In the genomic region with DNA sequence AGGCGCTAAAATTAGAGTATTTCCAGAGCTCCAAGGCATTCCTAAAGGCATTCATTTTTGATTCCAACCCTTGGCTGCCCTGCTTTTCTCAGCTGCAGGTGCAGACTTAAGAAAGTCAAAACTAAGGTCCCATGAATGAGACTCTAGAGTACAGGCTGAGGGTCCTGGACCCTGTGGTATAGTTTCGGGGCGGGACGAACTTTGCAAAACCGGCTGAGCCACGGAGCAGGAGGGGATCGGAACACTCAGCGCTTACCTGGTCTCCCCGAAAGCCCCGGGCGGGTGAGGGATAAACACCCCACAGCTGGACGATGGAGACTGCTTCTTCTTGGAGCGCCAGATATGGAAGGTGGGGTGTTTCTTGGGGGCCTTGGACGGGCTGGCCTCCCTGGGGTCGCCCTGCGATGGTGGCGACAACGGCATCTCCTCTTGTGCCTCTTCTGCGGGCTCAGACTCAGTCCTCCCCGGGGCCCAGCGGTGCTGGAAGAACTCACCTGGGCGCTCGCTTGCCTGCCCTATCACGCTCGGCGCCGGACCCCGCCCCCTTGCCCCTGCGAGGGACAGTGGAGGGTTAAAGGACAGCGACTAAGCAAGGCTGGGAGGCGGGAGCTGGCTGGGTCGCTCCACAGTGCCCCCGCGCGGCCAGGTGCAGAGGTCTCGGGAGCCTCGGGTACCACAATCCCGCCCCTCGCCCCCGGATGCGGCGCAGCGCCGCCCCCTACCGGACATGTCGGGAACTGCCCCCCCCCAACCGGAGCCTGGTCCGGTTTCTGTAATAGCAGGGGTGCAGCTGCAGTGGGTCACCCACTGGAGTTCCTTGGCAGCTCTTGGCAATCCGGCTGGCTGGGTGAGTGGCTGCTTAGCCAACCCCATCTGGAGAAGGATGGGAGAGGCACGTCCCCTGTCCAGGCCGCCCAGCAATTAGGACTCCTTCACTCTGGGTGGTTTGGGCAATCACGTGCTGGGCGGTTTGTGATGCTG, we compare ENCODE assay signal across 8 mouse cellular contexts. TPM values are rescaled to one million over a fixed set of nuclear protein-coding genes. Genes with fewer than 3 reads are reported as not detected.
A peak's percentile ranks its signal among the peaks of the same experiment; 100 is the strongest.
DNase-seq lines count a peak whose midpoint lies in the region; ATAC-seq lines count a peak whose summit lies in the region.

Crybg1 (minus strand) TSS at position 517 of the 981 bp plus-strand sequence.

- peak within 1 kb of the TSS; percentile 82 for H3K4me2 ChIP-seq in embryonic facial prominence, embryonic 13.5 days
- H3K4me2 ChIP-seq in heart, embryonic 16.5 days (ENCODE audit: low read depth, low read length) = peak within 1 kb of the TSS; percentile 65

- H3K27ac ChIP-seq in embryonic facial prominence, embryonic 13.5 days = no peak within 1 kb of the TSS
- no peak within 1 kb of the TSS for H3K27ac ChIP-seq in heart, embryonic 16.5 days (ENCODE audit: low read length)

- H3K27me3 ChIP-seq in embryonic facial prominence, embryonic 13.5 days = peaks cover 19% of the 10 kb centered on the region
- H3K27me3 ChIP-seq in heart, embryonic 16.5 days (ENCODE audit: control insufficient read depth, insufficient read depth, low read length) = peaks cover 12% of the 10 kb centered on the region

- peak within 1 kb of the TSS; percentile 65 for H3K9ac ChIP-seq in embryonic facial prominence, embryonic 13.5 days
- H3K9ac ChIP-seq in heart, embryonic 16.5 days (ENCODE audit: low read length) = 0 out of 2 replicates have a peak within 1 kb of the TSS, but pooled peaks have one; percentile 11

- peak within 1 kb of the TSS; percentile 47 for H3K4me3 ChIP-seq in embryonic facial prominence, embryonic 13.5 days
- peak within 1 kb of the TSS; percentile 37 for H3K4me3 ChIP-seq in heart, embryonic 16.5 days (ENCODE audit: low read length)

- H3K36me3 ChIP-seq in embryonic facial prominence, embryonic 13.5 days = no peaks in the 10 kb centered on the region
- H3K36me3 ChIP-seq in heart, embryonic 16.5 days (ENCODE audit: control insufficient read depth, insufficient read depth) = no peaks in the 10 kb centered on the region

- 3% methylated on average over 53 of the region's 53 CpGs for WGBS in embryonic facial prominence, embryonic 13.5 days
- WGBS in heart, embryonic 16.5 days = 5% methylated on average over 53 of the region's 53 CpGs

- ATAC-seq in embryonic facial prominence, embryonic 13.5 days (ENCODE audit: insufficient number of reproducible peaks, insufficient read depth, low FRiP score, low TSS enrichment, low read depth) = 0 out of 2 replicates have a peak, but pooled peaks have one; percentile 62
- peak; percentile 52 for ATAC-seq in heart, embryonic 16.5 days (replicated peaks; ENCODE audit: extremely low read depth, insufficient read depth, low FRiP score)

- no peaks in the 10 kb centered on the region for H3K9me3 ChIP-seq in embryonic facial prominence, embryonic 13.5 days
- no peaks in the 10 kb centered on the region for H3K9me3 ChIP-seq in heart, embryonic 16.5 days (replicated peaks; ENCODE audit: control insufficient read depth, low read length)

- peak; percentile 29 to 38 for DNase-seq in CD8-positive naive resting alpha-beta T cell, adult 2 months (ENCODE audit: low read depth in 2 of 2, low spot score in 2 of 2)
- DNase-seq in adrenal gland, postnatal 25 days = peak; percentile 67
- DNase-seq in kidney, postnatal 25 days = peak; percentile 80 to 87
- peak; percentile 69 for DNase-seq in lung, postnatal 10 days
- DNase-seq in ovary, postnatal 14 days (ENCODE audit: low spot score) = peak; percentile 76
- DNase-seq in thymus, postnatal 36 days = peak; percentile 64 to 68

- peaks cover 15% of the 10 kb centered on the region for H3K4me1 ChIP-seq in embryonic facial prominence, embryonic 13.5 days
- peaks cover 7% of the 10 kb centered on the region; the same call in 1 of the 2 replicates for H3K4me1 ChIP-seq in heart, embryonic 16.5 days (ENCODE audit: control insufficient read depth, insufficient read depth, low read length)

RNA-seq across cellular contexts. Expression of gene Crybg1, which starts in this region (rescaled TPM):
- 0.67 and 0.85 TPM in 2 replicates for total RNA-seq in adrenal gland, postnatal 25 days (2021)
- 1.5 and 1.8 TPM in 2 replicates for polyA plus RNA-seq in embryonic facial prominence, embryonic 13.5 days (2015; fragmentation: Nextera tagmentation; extraction: Ambion mirVana)
- polyA plus RNA-seq in heart, embryonic 16.5 days (2015; fragmentation: Nextera tagmentation; extraction: Ambion mirVana) = 0.22 and 0.42 TPM in 2 replicates

Comparison
In these comparisons a context has a peak if more than half of its experiments do, and no peak if none do; other contexts are left out.
1. Peak in DNase-seq in adrenal gland, postnatal 25 days; RNA of the gene not detected or under 1 TPM.
2. Peak in ATAC-seq, H3K4me3 ChIP-seq, H3K9ac ChIP-seq and H3K4me2 ChIP-seq in heart, embryonic 16.5 days; RNA of the gene not detected or under 1 TPM.
3. DNase-seq: peak in every context shown above with its lines; median percentile 84 in kidney, postnatal 25 days; 76 in ovary, postnatal 14 days; 69 in lung, postnatal 10 days; 67 in adrenal gland, postnatal 25 days; 66 in thymus, postnatal 36 days; 34 in CD8-positive naive resting alpha-beta T cell, adult 2 months.